Mouse (Mus musculus) heart, adult 8-10 months (tissue): ENCODE data around the gene Armt1. TPM values are rescaled to one million over a fixed set of nuclear protein-coding genes. Genes with fewer than 3 reads are reported as not detected.

ENCODE experiments used
- DNase-seq: peaks from one replicate; pipeline ENCODE4 v3.0.0; 2022; ENCODE audit warnings: low spot score
- total RNA-seq, 4 experiments: library from RNA; stranded (reverse); gene quantifications; 2 replicates each; pipeline ENCODE4 v1.2.4; 2022

Armt1 gene
- 10 to 100 TPM in 1 of 4 experiments, 1 to 10 TPM in 3; 7.8 to 11.7 (median 9.1) TPM for total RNA-seq

DNA sequence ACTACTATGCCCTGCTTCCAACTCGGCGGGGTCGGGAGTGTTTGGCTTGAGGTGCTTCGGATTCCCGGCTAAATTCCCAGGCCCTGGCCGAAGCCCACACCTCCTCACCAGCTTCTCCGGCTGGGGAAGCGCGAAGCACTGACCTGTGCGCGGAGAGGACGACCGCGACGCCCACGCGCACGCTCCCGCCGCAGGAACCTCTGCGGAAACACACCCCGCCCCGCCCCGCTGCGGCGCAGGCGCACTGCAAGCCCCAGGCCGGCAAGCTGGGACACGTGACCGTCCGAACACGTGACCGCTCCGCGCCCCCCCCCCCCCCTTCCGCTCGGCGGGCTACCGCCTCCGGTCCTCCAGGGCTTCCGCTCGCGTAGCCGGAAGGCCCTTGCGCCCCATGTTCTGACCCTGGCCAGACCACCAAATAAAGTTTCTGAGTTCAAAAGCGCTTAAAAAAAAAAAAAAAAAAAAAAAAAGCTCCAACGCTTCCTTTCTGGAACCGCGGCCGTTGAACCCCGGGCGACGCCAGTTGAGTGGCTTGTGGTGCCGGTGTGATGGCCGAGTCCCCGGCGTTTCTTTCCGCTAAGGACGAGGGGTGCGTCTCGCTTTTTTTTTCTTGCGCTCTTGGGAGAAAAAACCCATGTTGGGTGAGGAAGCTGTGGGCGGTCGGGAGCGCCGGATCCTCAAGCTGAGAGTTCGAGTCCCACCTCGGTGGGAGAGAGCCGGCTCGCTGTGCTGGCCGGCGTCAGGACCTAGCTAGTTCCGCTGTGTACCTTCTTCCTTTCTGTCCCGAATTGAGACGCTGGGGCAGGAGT is at the start of gene Armt1, which contains the start of gene Rmnd1:
TSS of gene Armt1 (plus strand) at position 345 of the 809 bp plus-strand sequence.
TSS of gene Rmnd1 (minus strand) at position 266 of the 809 bp plus-strand sequence.
- peak; percentile 94 for DNase-seq

DNA sequence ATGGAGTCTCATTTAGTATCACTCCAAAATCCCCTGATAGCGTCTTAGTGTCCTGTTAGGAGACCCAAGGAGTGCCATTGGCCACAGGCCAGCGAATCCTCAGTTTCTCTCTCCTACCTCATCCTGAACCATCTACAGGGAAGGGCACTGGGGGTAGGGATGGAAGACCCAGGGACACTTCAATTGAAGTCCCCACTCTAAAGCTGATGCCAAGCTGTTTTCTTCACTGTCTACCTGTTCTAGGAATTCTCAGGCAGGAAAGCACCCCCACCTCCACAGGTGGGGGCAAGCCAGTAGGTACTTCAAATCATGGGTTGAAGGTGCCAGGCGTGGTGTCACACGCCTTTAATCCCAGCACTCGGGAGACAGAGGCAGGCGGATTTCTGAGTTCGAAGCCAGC is 48.0 kb upstream of the Armt1 start:
- DNase-seq, result no peak

- DNase-seq, result peak; percentile 87
These were observed 45.4 kb upstream of the Armt1 start for GRCm38 (mm10) chr10:4386609-4387591.

DNA sequence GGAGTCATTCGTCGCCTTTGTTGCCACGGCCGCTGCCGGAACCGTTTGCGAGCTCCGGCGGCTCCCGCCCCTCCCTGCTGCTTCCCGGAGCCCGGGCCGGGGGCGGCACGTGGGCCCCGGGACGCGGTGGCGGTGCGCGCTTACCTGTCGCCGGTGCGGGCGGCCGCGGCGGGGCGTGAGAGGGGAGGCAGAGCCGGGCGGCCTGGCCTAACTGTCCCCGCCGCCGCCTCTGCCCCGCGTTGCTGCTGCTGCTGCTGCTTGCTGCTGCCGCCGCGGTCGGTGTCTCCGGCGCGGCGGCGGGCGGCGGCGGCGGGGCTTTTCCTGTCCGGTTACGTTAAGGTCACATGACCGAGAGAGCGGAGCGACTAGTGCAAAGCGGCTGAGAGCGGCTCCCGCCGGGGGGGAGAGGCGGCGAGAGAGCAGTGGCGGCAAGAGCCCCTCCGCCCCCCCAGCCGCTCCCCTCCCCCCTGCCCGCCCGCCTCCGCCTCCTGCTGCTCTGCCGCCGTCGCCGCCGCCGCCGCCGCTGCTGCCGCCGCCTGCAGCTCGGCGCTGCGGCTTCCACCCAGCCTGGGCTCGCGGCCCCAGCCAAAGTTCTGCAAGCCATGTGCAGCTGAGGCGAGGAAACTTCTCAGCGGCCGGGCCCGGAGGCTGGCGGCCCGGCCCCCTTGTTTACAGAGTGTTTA is 44.4 kb upstream of the Armt1 start, which contains the start of gene Zbtb2:
TSS of gene Zbtb2 (minus strand) at position 408 of the 683 bp plus-strand sequence.
- DNase-seq, result peak; percentile 33

DNA sequence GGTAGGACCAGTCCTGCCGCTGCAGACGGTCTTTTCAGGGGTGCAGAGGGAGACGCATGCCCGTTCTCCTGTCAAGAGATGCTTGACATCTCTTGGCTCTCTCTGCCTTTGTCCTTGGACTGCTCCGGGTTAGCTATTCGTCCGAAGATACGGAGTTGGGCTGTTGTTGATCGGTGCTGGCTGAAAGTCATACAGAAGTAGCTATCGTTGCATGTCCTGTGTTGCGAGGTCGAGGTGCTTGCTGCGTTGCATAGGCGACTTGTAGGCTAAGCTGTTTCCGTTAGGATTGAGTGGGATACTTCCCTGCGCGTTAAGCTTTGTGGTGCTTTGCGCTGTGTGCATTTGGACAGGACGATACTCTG is 43.9 kb upstream of the Armt1 start:
- peak; percentile 38 for DNase-seq

- DNase-seq, result no peak
These were observed 43.2 kb upstream of the Armt1 start for GRCm38 (mm10) chr10:4389036-4389435.

- DNase-seq, result no peak
These were observed 42.7 kb upstream of the Armt1 start for GRCm38 (mm10) chr10:4389461-4390112.

GRCm38 (mm10) chr10:4390550-4390949 is 41.7 kb upstream of the Armt1 start:
- no peak for DNase-seq

GRCm38 (mm10) chr10:4391076-4391475 is 41.2 kb upstream of the Armt1 start:
- DNase-seq, result no peak

DNA sequence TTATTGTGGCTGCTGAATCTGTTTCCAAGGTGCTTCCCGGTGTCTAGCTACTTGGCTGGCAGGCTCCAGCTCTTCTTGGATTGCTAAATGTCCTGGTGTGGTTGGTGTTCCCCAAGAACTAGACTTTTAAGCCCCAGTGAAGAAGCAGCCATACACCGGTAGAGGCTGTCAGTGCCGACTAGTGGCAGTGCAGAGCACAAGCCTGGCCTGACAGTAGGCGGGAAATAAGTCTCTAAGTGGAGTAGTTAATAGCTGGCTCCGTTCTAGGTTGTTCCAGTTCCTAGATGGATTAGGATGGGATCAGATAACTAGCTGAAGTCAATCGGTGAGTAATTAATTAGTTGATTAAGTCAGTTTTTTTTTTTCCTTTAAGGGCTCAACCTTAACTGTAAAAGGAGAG is 40.4 kb upstream of the Armt1 start:
- DNase-seq, result no peak

DNA sequence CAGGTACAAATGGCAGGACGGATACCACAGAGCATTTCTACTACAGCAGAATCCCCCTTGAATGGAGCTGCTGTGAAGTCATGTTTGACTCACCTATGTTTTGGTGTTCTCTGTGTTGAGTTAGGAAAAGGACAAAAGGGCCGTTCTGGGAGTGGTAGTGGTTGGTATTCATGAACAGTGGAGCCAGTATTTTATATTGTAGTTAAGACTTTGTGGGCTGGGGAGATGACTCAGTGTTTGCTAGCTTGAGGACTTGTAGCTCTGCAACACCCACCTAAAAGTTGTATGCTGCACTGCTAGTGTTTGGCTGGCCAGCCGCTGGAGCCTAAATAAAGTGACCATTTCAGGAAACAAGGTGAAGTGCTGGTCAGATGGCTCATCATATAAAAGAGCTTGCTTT is 36.9 kb upstream of the Armt1 start:
- no peak for DNase-seq

DNA sequence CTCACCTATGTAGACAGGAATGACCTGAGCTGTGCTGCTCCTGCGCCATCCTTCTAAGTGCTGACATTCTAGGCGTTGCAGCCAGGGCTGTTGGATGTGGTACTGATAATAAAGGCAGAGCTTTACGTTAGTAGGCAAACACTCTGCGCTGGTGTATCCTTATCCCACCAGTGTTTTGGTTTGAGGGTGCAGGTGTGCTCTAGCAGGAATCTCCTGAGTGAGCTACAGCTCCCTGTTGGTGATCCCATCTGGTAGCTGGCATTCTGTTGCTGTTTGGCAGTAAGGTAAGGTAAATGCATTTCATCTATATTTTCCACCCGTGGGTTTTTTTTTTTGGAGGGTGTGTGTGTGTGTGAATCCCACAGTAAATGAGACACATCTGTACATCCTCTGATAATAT is 34.2 kb upstream of the Armt1 start:
- no peak for DNase-seq

GRCm38 (mm10) chr10:4404895-4405491 is 27.3 kb upstream of the Armt1 start:
- peak; percentile 64 for DNase-seq

- no peak for DNase-seq
These were observed 26.8 kb upstream of the Armt1 start for GRCm38 (mm10) chr10:4405511-4405910.

GRCm38 (mm10) chr10:4407191-4407590 is 25.1 kb upstream of the Armt1 start:
- DNase-seq, result no peak

- DNase-seq, result no peak
These were observed 7.0 kb upstream of the Armt1 start for GRCm38 (mm10) chr10:4425245-4425644.

- DNase-seq, result no peak
These were observed 1.9 kb upstream of the Armt1 start for GRCm38 (mm10) chr10:4430399-4430798.

DNA sequence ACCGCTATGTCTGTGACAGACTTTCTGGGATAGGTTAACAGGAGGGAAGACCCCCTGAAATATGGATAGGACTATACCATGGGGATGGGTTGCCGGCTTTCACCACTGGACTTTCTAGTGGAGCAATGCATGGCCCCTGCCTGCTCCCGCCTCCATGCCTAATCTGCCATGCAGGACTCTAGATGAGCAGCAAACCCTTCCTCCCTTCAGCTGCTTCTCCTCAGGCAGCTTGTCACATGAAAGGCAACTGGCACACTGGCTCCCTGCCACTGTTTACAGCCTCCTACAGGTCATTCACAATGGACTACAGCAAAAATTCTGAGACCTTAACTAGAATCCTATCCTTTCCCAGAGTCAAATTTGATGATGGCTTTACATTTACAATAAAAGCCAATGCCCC is 1.4 kb upstream of the Armt1 start:
- no peak for DNase-seq

DNA sequence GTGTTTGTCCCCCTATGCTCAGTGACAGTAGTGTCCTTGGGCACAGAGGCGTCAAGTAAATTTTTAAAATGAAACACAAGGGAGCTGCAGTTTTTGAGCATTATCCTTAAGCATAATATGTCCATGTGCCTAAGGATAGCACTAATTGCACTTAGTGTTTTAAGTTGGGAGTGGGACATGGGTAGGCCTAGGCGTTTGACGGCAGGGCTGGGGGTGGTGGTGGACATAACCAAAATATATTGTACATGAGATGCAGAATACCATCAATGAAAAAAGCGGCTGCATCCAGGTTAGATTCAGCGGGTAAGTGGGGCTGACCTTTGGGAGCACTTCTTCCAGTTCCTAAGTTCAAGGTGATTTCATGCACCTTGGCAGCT is 533 bp upstream of the Armt1 start:
- DNase-seq, result no peak

DNA sequence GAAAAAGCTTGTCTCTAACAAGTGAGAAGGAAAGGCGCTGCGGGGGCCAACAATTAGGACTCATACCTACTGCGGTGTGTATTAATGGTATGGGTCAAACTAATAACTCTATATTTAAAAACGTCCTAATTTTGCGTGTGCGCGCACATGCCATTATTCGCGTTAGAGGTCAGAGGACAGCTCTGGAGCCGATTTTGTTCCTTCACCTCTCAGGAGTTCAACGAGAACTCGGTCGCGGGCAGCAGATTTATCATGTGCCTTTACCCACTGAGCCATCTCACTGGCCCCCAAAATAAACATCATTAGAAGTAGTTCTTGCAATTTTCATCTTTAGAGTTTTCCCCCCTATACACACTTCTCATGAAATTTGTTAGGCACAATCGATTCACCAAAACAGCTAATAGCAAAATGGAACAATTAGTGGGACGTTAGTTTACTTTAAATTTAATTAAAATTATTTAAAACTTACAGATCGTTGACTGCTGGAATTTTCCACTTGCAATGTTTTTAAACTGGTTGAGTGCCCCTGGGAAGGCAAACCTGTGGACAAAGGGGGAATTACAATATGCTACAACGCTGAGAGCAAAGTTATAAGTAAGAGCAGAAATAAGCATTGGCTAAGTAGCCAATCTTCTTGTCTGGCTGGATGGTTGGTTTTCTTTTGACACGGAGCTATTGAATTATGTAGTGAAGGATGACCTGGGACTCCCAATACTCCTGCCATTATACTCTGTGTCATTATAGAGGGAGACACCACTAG is 909 bp downstream of the Armt1 start:
- no peak for DNase-seq
